Mouse (Mus musculus) hindbrain, embryonic 10.5 days (tissue): ENCODE data around the gene Gucy2e. TPM values are rescaled to one million over a fixed set of nuclear protein-coding genes. Genes with fewer than 3 reads are reported as not detected.

Experiments used
- DNase-seq: peaks from one replicate; pipeline ENCODE4 v3.0.0-alpha.2; 2017; ENCODE audit warnings: low spot score
- H3K27ac ChIP-seq: fragments of 300-500 bp; sonication (generic); 2 replicates; pipeline ENCODE4 v1.5.1; 2016; ENCODE audit warnings: mild to moderate bottlenecking, moderate library complexity
- H3K27me3 ChIP-seq: fragments of 300-500 bp; sonication (generic); 2 replicates; pipeline ENCODE4 v1.6.1; 2016; ENCODE audit warnings: mild to moderate bottlenecking; ENCODE audit not compliant: poor library complexity, insufficient read depth, severe bottlenecking
- H3K36me3 ChIP-seq: fragments of 300-500 bp; sonication (generic); 2 replicates; pipeline ENCODE4 v1.6.1; 2016; ENCODE audit warnings: mild to moderate bottlenecking, moderate library complexity
- H3K4me1 ChIP-seq: fragments of 300-500 bp; sonication (generic); replicated peaks from 2 replicates; pipeline ENCODE4 v1.6.1; 2016; ENCODE audit warnings: mild to moderate bottlenecking
- H3K4me3 ChIP-seq: fragments of 300-500 bp; sonication (generic); 2 replicates; pipeline ENCODE4 v1.5.1; 2016; ENCODE audit warnings: mild to moderate bottlenecking, moderate library complexity
- H3K9me3 ChIP-seq: fragments of 300-500 bp; sonication (generic); 2 replicates; pipeline ENCODE4 v1.6.1; 2016; ENCODE audit warnings: mild to moderate bottlenecking, moderate library complexity
- WGBS: fragments of 180-500 bp; shearing (Covaris S2); methylation state at CpG from one replicate; pipeline ENCODE4 v1.1.7; 2016; 5-methylcytosine and 5-hydroxymethylcytosine counted together
- polyA plus RNA-seq: library from polyadenylated mRNA; unstranded; fragments of >200 nt; fragmentation: Nextera tagmentation; extraction: Ambion mirVana; gene quantifications from 2 replicates; pipeline ENCODE4 v1.2.1, GENCODE M21; 2016

Gucy2e gene
- polyA plus RNA-seq, 1 experiment from 2014 or later: 0.09 TPM

- no peak for DNase-seq
- 52% methylated on average over 4 of the region's 4 CpGs for WGBS
Observed at GRCm38 (mm10) chr11:69257807-69258206, 21.0 kb upstream of the Gucy2e start.

GRCm38 (mm10) chr11:69257072-69257471 is 20.2 kb upstream of the Gucy2e start:
- Histone ChIP-seq H3K27ac (no peak overlapping the region), H3K27me3 (0 out of 2 replicates have a peak, but pooled peaks cover 3% of the 10 kb centered on the region), H3K36me3 (no peaks in the 10 kb centered on the region), H3K4me1 (peaks cover 8% of the 10 kb centered on the region; the same call in 1 of the 2 replicates), H3K9me3 (no peaks in the 10 kb centered on the region), H3K4me3 (no peak overlapping the region)
- DNase-seq: no peak
- 75% methylated on average over 2 of the region's 2 CpGs for WGBS

More at GRCm38 (mm10) chr11:69257807-69258206, 21.0 kb upstream of the Gucy2e start:
- no peak overlapping the region for H3K4me3 ChIP-seq
- H3K4me1 ChIP-seq: peaks cover 8% of the 10 kb centered on the region; the same call in 1 of the 2 replicates
- no peak overlapping the region for H3K27ac ChIP-seq
- H3K9me3 ChIP-seq: no peaks in the 10 kb centered on the region
- H3K36me3 ChIP-seq: no peaks in the 10 kb centered on the region
- H3K27me3 ChIP-seq: 0 out of 2 replicates have a peak, but pooled peaks cover 3% of the 10 kb centered on the region

GRCm38 (mm10) chr11:69254808-69255207 is 18.0 kb upstream of the Gucy2e start:
- Histone ChIP-seq H3K36me3 (no peaks in the 10 kb centered on the region), H3K27me3 (0 out of 2 replicates have a peak, but pooled peaks cover 3% of the 10 kb centered on the region), H3K27ac (no peak overlapping the region), H3K9me3 (no peaks in the 10 kb centered on the region), H3K4me1 (peaks cover 8% of the 10 kb centered on the region; the same call in 1 of the 2 replicates), H3K4me3 (no peak overlapping the region)
- no peak for DNase-seq
- WGBS: 81% methylated on average over 5 of the region's 5 CpGs

GRCm38 (mm10) chr11:69253131-69253530 is 16.3 kb upstream of the Gucy2e start:
- Histone ChIP-seq H3K27me3 (no peaks in the 10 kb centered on the region), H3K4me1 (peaks cover 8% of the 10 kb centered on the region; the same call in 1 of the 2 replicates), H3K9me3 (no peaks in the 10 kb centered on the region), H3K4me3 (no peak overlapping the region), H3K27ac (0 out of 2 replicates have a peak overlapping the region, but pooled peaks have one; percentile 12), H3K36me3 (no peaks in the 10 kb centered on the region)
- WGBS: 52% methylated on average over 9 of the region's 9 CpGs
- DNase-seq: no peak

GRCm38 (mm10) chr11:69251953-69252352 is 15.1 kb upstream of the Gucy2e start:
- Histone ChIP-seq H3K27me3 (0 out of 2 replicates have a peak, but pooled peaks cover 8% of the 10 kb centered on the region), H3K9me3 (no peaks in the 10 kb centered on the region), H3K4me3 (no peak overlapping the region), H3K27ac (no peak overlapping the region), H3K36me3 (no peaks in the 10 kb centered on the region), H3K4me1 (peaks cover 8% of the 10 kb centered on the region; the same call in 1 of the 2 replicates)
- WGBS: 80% methylated on average over 7 of the region's 7 CpGs
- DNase-seq: no peak

- Histone ChIP-seq H3K4me3 (no peak overlapping the region), H3K36me3 (no peaks in the 10 kb centered on the region), H3K27me3 (0 out of 2 replicates have a peak, but pooled peaks cover 8% of the 10 kb centered on the region), H3K9me3 (no peaks in the 10 kb centered on the region), H3K27ac (no peak overlapping the region), H3K4me1 (peaks cover 8% of the 10 kb centered on the region; the same call in 1 of the 2 replicates)
- DNase-seq: no peak
- 66% methylated on average over 14 of the region's 14 CpGs for WGBS
Observed at GRCm38 (mm10) chr11:69251135-69251842, 14.5 kb upstream of the Gucy2e start.

- H3K27me3 ChIP-seq: 0 out of 2 replicates have a peak, but pooled peaks cover 11% of the 10 kb centered on the region
- no peak overlapping the region for H3K27ac ChIP-seq
- H3K9me3 ChIP-seq: no peaks in the 10 kb centered on the region
- DNase-seq: no peak
- H3K4me3 ChIP-seq: no peak overlapping the region
- WGBS: 85% methylated on average over 5 of the region's 5 CpGs
- H3K36me3 ChIP-seq: no peaks in the 10 kb centered on the region
- H3K4me1 ChIP-seq: peaks cover 12% of the 10 kb centered on the region; the same call in 1 of the 2 replicates
Observed at GRCm38 (mm10) chr11:69250106-69250505, 13.3 kb upstream of the Gucy2e start.

GRCm38 (mm10) chr11:69249131-69249530 is 12.3 kb upstream of the Gucy2e start:
- no peak overlapping the region for H3K4me3 ChIP-seq
- no peaks in the 10 kb centered on the region for H3K36me3 ChIP-seq
- 0 out of 2 replicates have a peak, but pooled peaks cover 11% of the 10 kb centered on the region for H3K27me3 ChIP-seq
- H3K27ac ChIP-seq: no peak overlapping the region
- no peaks in the 10 kb centered on the region for H3K9me3 ChIP-seq
- no peak for DNase-seq
- peaks cover 12% of the 10 kb centered on the region; the same call in 1 of the 2 replicates for H3K4me1 ChIP-seq
- 91% methylated on average over 3 of the region's 3 CpGs for WGBS

- 56% methylated on average over 2 of the region's 2 CpGs for WGBS
- no peak for DNase-seq
Observed at GRCm38 (mm10) chr11:69245643-69246042, 8.8 kb upstream of the Gucy2e start.

GRCm38 (mm10) chr11:69244911-69245310 is 8.1 kb upstream of the Gucy2e start:
- Histone ChIP-seq H3K27ac (no peak overlapping the region), H3K36me3 (no peaks in the 10 kb centered on the region), H3K9me3 (no peaks in the 10 kb centered on the region), H3K27me3 (0 out of 2 replicates have a peak, but pooled peaks cover 11% of the 10 kb centered on the region), H3K4me1 (0 out of 2 replicates have a peak, but pooled peaks cover 4% of the 10 kb centered on the region), H3K4me3 (no peak overlapping the region)
- WGBS: 35% methylated on average over 2 of the region's 2 CpGs
- peak; percentile 35 for DNase-seq

More at GRCm38 (mm10) chr11:69245643-69246042, 8.8 kb upstream of the Gucy2e start:
- 0 out of 2 replicates have a peak, but pooled peaks cover 4% of the 10 kb centered on the region for H3K4me1 ChIP-seq
- H3K36me3 ChIP-seq: no peaks in the 10 kb centered on the region
- 0 out of 2 replicates have a peak, but pooled peaks cover 11% of the 10 kb centered on the region for H3K27me3 ChIP-seq
- H3K9me3 ChIP-seq: no peaks in the 10 kb centered on the region
- no peak overlapping the region for H3K4me3 ChIP-seq
- H3K27ac ChIP-seq: no peak overlapping the region

- H3K4me3 ChIP-seq: peak overlapping the region; percentile 57
- H3K4me1 ChIP-seq: peaks cover 21% of the 10 kb centered on the region
- 3% methylated on average over 51 of the region's 51 CpGs for WGBS
- peaks cover 59% of the 10 kb centered on the region for H3K27me3 ChIP-seq
- no peaks in the 10 kb centered on the region for H3K9me3 ChIP-seq
- H3K27ac ChIP-seq: peak overlapping the region; percentile 83
- DNase-seq: peak; percentile 42
- no peaks in the 10 kb centered on the region for H3K36me3 ChIP-seq
Observed at GRCm38 (mm10) chr11:69236061-69236925, 543 bp downstream of the Gucy2e start.

- DNase-seq: peak; percentile 80
- 1% methylated on average over 33 of the region's 33 CpGs for WGBS
- H3K27me3 ChIP-seq: peaks cover 59% of the 10 kb centered on the region
- H3K27ac ChIP-seq: peak overlapping the region; percentile 83
- H3K9me3 ChIP-seq: no peaks in the 10 kb centered on the region
- peak overlapping the region; percentile 57 for H3K4me3 ChIP-seq
- peaks cover 21% of the 10 kb centered on the region for H3K4me1 ChIP-seq
- no peaks in the 10 kb centered on the region for H3K36me3 ChIP-seq
Observed at GRCm38 (mm10) chr11:69235285-69236060, 1.4 kb downstream of the Gucy2e start.
